Mouse (Mus musculus): ENCODE measurements around the gene Mpi. TPM values are rescaled to one million over a fixed set of nuclear protein-coding genes. Genes with fewer than 3 reads are reported as not detected.

Gene Mpi
- polyA plus RNA-seq, 1 experiment, result 89.6 TPM

- H3ac ChIP-seq (ENCODE audit: control insufficient read depth, insufficient read length), result peak within 1 kb of the TSS; percentile 69
- H3K36me3 ChIP-seq (ENCODE audit: control insufficient read depth, insufficient read depth), result peaks cover 12% of the 10 kb centered on the region
- no peaks in the 10 kb centered on the region for H3K27me3 ChIP-seq (ENCODE audit: control insufficient read depth, insufficient read depth, insufficient read length)
These were observed 15.4 kb downstream of the Mpi start, which contains the start of gene Fam219b for GRCm38 (mm10) chr9:57537044-57537727. TSS of gene Fam219b (plus strand) at chr9:57537528.

GRCm38 (mm10) chr9:57536362-57536761 lies 16.2 kb downstream of the Mpi start:
- peaks cover 18% of the 10 kb centered on the region for H3K36me3 ChIP-seq (ENCODE audit: control insufficient read depth, insufficient read depth)
- H3K27me3 ChIP-seq (ENCODE audit: control insufficient read depth, insufficient read depth, insufficient read length), result no peaks in the 10 kb centered on the region
- H3K4me3 ChIP-seq, result peak overlapping the region; percentile 90
- peak overlapping the region; percentile 88 for H3K4me2 ChIP-seq (ENCODE audit: low read depth)
- TF ChIP-seq TCF3 (IDR thresholded peaks at IDR 0.05; ENCODE audit: insufficient read length, low read depth), result no peak
- no peak for TF ChIP-seq POLR2AphosphoS2 (IDR thresholded peaks at IDR 0.05; ENCODE audit: insufficient read length, low read depth)
- TF ChIP-seq POLR2A (IDR thresholded peaks at IDR 0.05; ENCODE audit: insufficient read length, low read depth), result no peak
- TF ChIP-seq TCF12 (IDR thresholded peaks at IDR 0.05; ENCODE audit: insufficient read depth, poor library complexity, severe bottlenecking), result no peak
- no peak for TF ChIP-seq MAX (IDR thresholded peaks at IDR 0.05; ENCODE audit: low read depth)
- no peak for TF ChIP-seq CEBPB (IDR thresholded peaks at IDR 0.05; ENCODE audit: insufficient read depth, poor library complexity, severe bottlenecking)
- TF ChIP-seq E2F4 (IDR thresholded peaks at IDR 0.05; ENCODE audit: insufficient read depth), result no peak
- no peak for TF ChIP-seq USF1 (IDR thresholded peaks at IDR 0.05; ENCODE audit: low read depth)
- no peak for TF ChIP-seq MYOG (IDR thresholded peaks at IDR 0.05; ENCODE audit: control insufficient read depth in 1 of 3, insufficient read depth in 1 of 3, insufficient read length in 2 of 3, low read depth in 2 of 3)
- TF ChIP-seq REST (IDR thresholded peaks at IDR 0.05; ENCODE audit: insufficient read depth, insufficient read length), result no peak
- no peak for TF ChIP-seq MYOD1 (IDR thresholded peaks at IDR 0.05; ENCODE audit: control insufficient read depth in 1 of 3, insufficient read length in 2 of 3, low read depth in 2 of 3)
- TF ChIP-seq SRF (IDR thresholded peaks at IDR 0.05; ENCODE audit: control insufficient read depth, insufficient read length, low read depth), result no peak
- H3K79me2 ChIP-seq (ENCODE audit: control insufficient read depth, insufficient read depth), result peaks cover 8% of the 10 kb centered on the region
- H3ac ChIP-seq (ENCODE audit: control insufficient read depth, insufficient read length), result no peak overlapping the region

More at GRCm38 (mm10) chr9:57537044-57537727, 15.4 kb downstream of the Mpi start, which contains the start of gene Fam219b:
- TF ChIP-seq REST (IDR thresholded peaks at IDR 0.05; ENCODE audit: insufficient read depth, insufficient read length) (no peak), MYOG (IDR thresholded peaks at IDR 0.05; ENCODE audit: control insufficient read depth in 1 of 3, insufficient read depth in 1 of 3, insufficient read length in 2 of 3, low read depth in 2 of 3) (no peak), MAX (IDR thresholded peaks at IDR 0.05; ENCODE audit: low read depth) (no peak), E2F4 (IDR thresholded peaks at IDR 0.05; ENCODE audit: insufficient read depth) (peak; percentile 58), SRF (IDR thresholded peaks at IDR 0.05; ENCODE audit: control insufficient read depth, insufficient read length, low read depth) (peak; percentile 64), POLR2AphosphoS2 (IDR thresholded peaks at IDR 0.05; ENCODE audit: insufficient read length, low read depth) (peak; percentile 86), USF1 (IDR thresholded peaks at IDR 0.05; ENCODE audit: low read depth) (no peak), MYOD1 (IDR thresholded peaks at IDR 0.05; ENCODE audit: control insufficient read depth in 1 of 3, insufficient read length in 2 of 3, low read depth in 2 of 3) (no peak), CEBPB (IDR thresholded peaks at IDR 0.05; ENCODE audit: insufficient read depth, poor library complexity, severe bottlenecking) (no peak), TCF3 (IDR thresholded peaks at IDR 0.05; ENCODE audit: insufficient read length, low read depth) (no peak), TCF12 (IDR thresholded peaks at IDR 0.05; ENCODE audit: insufficient read depth, poor library complexity, severe bottlenecking) (no peak), POLR2A (IDR thresholded peaks at IDR 0.05; ENCODE audit: insufficient read length, low read depth) (peak; percentile 84)
- Histone ChIP-seq H3K4me3 (peak within 1 kb of the TSS; percentile 90), H3K79me2 (ENCODE audit: control insufficient read depth, insufficient read depth) (peaks cover 8% of the 10 kb centered on the region), H3K4me2 (ENCODE audit: low read depth) (peak within 1 kb of the TSS; percentile 88)

GRCm38 (mm10) chr9:57531946-57532345 lies 20.6 kb downstream of the Mpi start:
- peaks cover 44% of the 10 kb centered on the region for H3K36me3 ChIP-seq (ENCODE audit: control insufficient read depth, insufficient read depth)
- H3ac ChIP-seq (ENCODE audit: control insufficient read depth, insufficient read length), result no peak overlapping the region
- H3K4me2 ChIP-seq (ENCODE audit: low read depth), result no peak overlapping the region
- H3K79me2 ChIP-seq (ENCODE audit: control insufficient read depth, insufficient read depth), result peaks cover 34% of the 10 kb centered on the region
- H3K27me3 ChIP-seq (ENCODE audit: control insufficient read depth, insufficient read depth, insufficient read length), result no peaks in the 10 kb centered on the region
- TF ChIP-seq MYOG (IDR thresholded peaks at IDR 0.05; ENCODE audit: control insufficient read depth in 1 of 3, insufficient read depth in 1 of 3, insufficient read length in 2 of 3, low read depth in 2 of 3) (no peak), E2F4 (IDR thresholded peaks at IDR 0.05; ENCODE audit: insufficient read depth) (no peak), TCF3 (IDR thresholded peaks at IDR 0.05; ENCODE audit: insufficient read length, low read depth) (no peak), TCF12 (IDR thresholded peaks at IDR 0.05; ENCODE audit: insufficient read depth, poor library complexity, severe bottlenecking) (no peak), REST (IDR thresholded peaks at IDR 0.05; ENCODE audit: insufficient read depth, insufficient read length) (no peak), POLR2A (IDR thresholded peaks at IDR 0.05; ENCODE audit: insufficient read length, low read depth) (no peak), CEBPB (IDR thresholded peaks at IDR 0.05; ENCODE audit: insufficient read depth, poor library complexity, severe bottlenecking) (no peak), MYOD1 (IDR thresholded peaks at IDR 0.05; ENCODE audit: control insufficient read depth in 1 of 3, insufficient read length in 2 of 3, low read depth in 2 of 3) (no peak), USF1 (IDR thresholded peaks at IDR 0.05; ENCODE audit: low read depth) (no peak), MAX (IDR thresholded peaks at IDR 0.05; ENCODE audit: low read depth) (no peak), POLR2AphosphoS2 (IDR thresholded peaks at IDR 0.05; ENCODE audit: insufficient read length, low read depth) (no peak), SRF (IDR thresholded peaks at IDR 0.05; ENCODE audit: control insufficient read depth, insufficient read length, low read depth) (no peak)
- H3K4me3 ChIP-seq, result no peak overlapping the region

DNA sequence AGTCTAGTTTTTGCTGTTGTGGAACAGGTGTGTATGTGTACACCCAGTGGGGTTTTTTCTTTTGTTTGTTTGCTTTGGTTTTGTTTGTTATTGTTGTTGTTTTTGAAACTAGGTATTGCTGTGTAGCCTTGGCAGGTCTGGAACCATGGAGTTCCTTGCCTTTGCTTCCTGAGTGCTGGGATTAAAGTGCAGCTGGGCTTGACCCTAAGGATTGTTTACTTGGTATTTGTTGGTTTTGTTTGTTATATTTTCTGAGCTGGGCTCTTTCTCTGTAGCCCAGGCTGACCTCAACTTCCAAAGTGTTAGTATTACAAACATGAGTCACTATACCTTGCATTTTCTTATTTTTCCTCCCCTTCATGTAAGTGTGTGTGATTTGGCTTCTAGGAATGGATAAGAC lies 26.1 kb downstream of the Mpi start:
- no peak overlapping the region for H3ac ChIP-seq (ENCODE audit: control insufficient read depth, insufficient read length)
- H3K36me3 ChIP-seq (ENCODE audit: control insufficient read depth, insufficient read depth), result peaks cover 26% of the 10 kb centered on the region
- no peak overlapping the region for H3K4me2 ChIP-seq (ENCODE audit: low read depth)
- H3K79me2 ChIP-seq (ENCODE audit: control insufficient read depth, insufficient read depth), result peaks cover 88% of the 10 kb centered on the region
- no peak overlapping the region for H3K4me3 ChIP-seq
- TF ChIP-seq USF1 (IDR thresholded peaks at IDR 0.05; ENCODE audit: low read depth), result no peak
- no peak for TF ChIP-seq SRF (IDR thresholded peaks at IDR 0.05; ENCODE audit: control insufficient read depth, insufficient read length, low read depth)
- no peak for TF ChIP-seq E2F4 (IDR thresholded peaks at IDR 0.05; ENCODE audit: insufficient read depth)
- no peak for TF ChIP-seq TCF12 (IDR thresholded peaks at IDR 0.05; ENCODE audit: insufficient read depth, poor library complexity, severe bottlenecking)
- no peak for TF ChIP-seq POLR2A (IDR thresholded peaks at IDR 0.05; ENCODE audit: insufficient read length, low read depth)
- no peak for TF ChIP-seq POLR2AphosphoS2 (IDR thresholded peaks at IDR 0.05; ENCODE audit: insufficient read length, low read depth)
- no peak for TF ChIP-seq MAX (IDR thresholded peaks at IDR 0.05; ENCODE audit: low read depth)
- no peak for TF ChIP-seq REST (IDR thresholded peaks at IDR 0.05; ENCODE audit: insufficient read depth, insufficient read length)
- no peak for TF ChIP-seq MYOG (IDR thresholded peaks at IDR 0.05; ENCODE audit: control insufficient read depth in 1 of 3, insufficient read depth in 1 of 3, insufficient read length in 2 of 3, low read depth in 2 of 3)
- TF ChIP-seq MYOD1 (IDR thresholded peaks at IDR 0.05; ENCODE audit: control insufficient read depth in 1 of 3, insufficient read length in 2 of 3, low read depth in 2 of 3), result no peak
- no peak for TF ChIP-seq TCF3 (IDR thresholded peaks at IDR 0.05; ENCODE audit: insufficient read length, low read depth)
- no peak for TF ChIP-seq CEBPB (IDR thresholded peaks at IDR 0.05; ENCODE audit: insufficient read depth, poor library complexity, severe bottlenecking)
- no peaks in the 10 kb centered on the region for H3K27me3 ChIP-seq (ENCODE audit: control insufficient read depth, insufficient read depth, insufficient read length)

Measured in myocyte (in vitro differentiated cells).